Comparison of ENCODE assay signal across 19 mouse cellular contexts in genomic region chr7:99234916-99235315, GRCm38 (mm10).
"Had no signal": no experiment of that assay in that cellular context is flagged by ENCODE, and none has a peak within 500 bp of the region (broad histone marks: within the 10 kb centered on the region; RNA-seq: fewer than 3 reads in every experiment).

No protein-coding gene starts in this region.

- H3K27ac ChIP-seq: kidney, postnatal 0 days; liver, embryonic 12.5 days; liver, embryonic 15.5 days; macrophage; midbrain, embryonic 12.5 days; neural tube, embryonic 13.5 days; stomach, embryonic 15.5 days had no signal

- H3K9me3 ChIP-seq: liver, embryonic 12.5 days; liver, embryonic 15.5 days; midbrain, embryonic 12.5 days; neural tube, embryonic 13.5 days; stomach, embryonic 15.5 days had no signal

- H3K9ac ChIP-seq: liver, embryonic 12.5 days; liver, embryonic 15.5 days; midbrain, embryonic 12.5 days; neural tube, embryonic 13.5 days; stomach, embryonic 15.5 days had no signal

- H3K27me3 ChIP-seq: stomach, embryonic 15.5 days had no signal

- H3K36me3 ChIP-seq: liver, embryonic 15.5 days; midbrain, embryonic 12.5 days; neural tube, embryonic 13.5 days; stomach, embryonic 15.5 days had no signal

- H3K4me3 ChIP-seq: liver, embryonic 12.5 days; liver, embryonic 15.5 days; midbrain, embryonic 12.5 days; myocyte; neural tube, embryonic 13.5 days; stomach, embryonic 15.5 days had no signal

- ATAC-seq: liver, embryonic 12.5 days; midbrain, embryonic 16.5 days had no signal

- H3K4me2 ChIP-seq: liver, embryonic 12.5 days; liver, embryonic 15.5 days; midbrain, embryonic 12.5 days; neural tube, embryonic 13.5 days; stomach, embryonic 15.5 days had no signal

- DNase-seq: kidney, adult 11 months; kidney, adult 8-10 months; kidney, postnatal 4 days; left cerebral cortex, postnatal 4 days; liver; lung, adult 18-20 months; retina, postnatal 1 day; right cerebral cortex, postnatal 25 days; spleen, adult 18-20 months; thymus, postnatal 36 days had no signal
